Mouse (Mus musculus) 3134 (cell line): Measurements from ENCODE around the gene Xxylt1.
"Not testable (repeated sequence)": the region's sequence is repeated elsewhere in the genome, so short reads cannot be mapped to it uniquely, and the experiment has no call there.

Experiments
- DNase-seq: peaks from one replicate; pipeline ENCODE4 v3.0.0-alpha.2; 2011; ENCODE audit warnings: low spot score; ENCODE audit not compliant: insufficient read length; ENCODE audit errors: extremely low read depth

Xxylt1 gene

DNA sequence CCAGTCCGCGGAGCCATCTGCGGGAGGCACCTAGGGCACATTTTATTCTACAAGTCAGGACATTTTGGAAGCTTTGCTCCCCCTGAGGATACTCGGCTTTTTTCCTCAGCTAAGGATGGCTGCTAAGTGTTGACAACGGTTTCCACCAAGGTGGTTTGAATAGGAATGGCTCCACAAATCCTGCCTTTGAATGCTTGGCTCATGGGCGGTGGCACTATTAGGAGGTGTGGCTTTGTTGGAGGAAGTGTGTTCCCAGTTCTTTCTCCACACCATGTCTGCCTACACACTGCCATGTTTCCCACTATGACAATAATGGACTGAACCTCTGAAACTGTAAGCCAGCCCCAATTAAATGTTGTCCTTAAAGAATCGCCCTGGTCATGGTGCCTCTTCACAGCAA is 55.7 kb downstream of the Xxylt1 start:
- no peak for DNase-seq

- DNase-seq: no peak
Observed at GRCm38 (mm10) chr16:31024997-31025396, 56.2 kb downstream of the Xxylt1 start.

- DNase-seq: no peak
Observed at GRCm38 (mm10) chr16:31024221-31024620, 57.0 kb downstream of the Xxylt1 start.

- DNase-seq: no peak
Observed at GRCm38 (mm10) chr16:31023803-31024202, 57.4 kb downstream of the Xxylt1 start.

GRCm38 (mm10) chr16:31022287-31022686 is 58.9 kb downstream of the Xxylt1 start:
- DNase-seq: no peak

DNA sequence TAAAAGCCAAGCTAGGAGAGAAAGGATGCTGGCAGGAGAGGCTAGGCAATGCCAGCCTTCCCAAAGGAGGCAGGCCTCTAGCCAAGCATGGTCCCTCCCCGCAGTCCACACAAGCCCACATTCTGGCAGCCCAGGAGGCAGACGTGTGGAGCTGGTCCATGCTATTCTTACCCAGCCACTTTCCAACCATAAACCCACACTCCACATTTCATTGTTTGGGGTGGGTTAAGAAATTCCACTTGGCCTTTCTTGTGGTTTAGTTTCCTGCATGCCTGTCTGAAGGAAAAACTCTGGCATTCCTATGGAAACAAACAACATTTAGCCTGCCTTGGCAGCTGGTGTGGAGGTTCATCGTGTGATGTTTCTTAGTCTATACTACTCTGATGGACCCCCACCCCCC is 61.7 kb downstream of the Xxylt1 start:
- DNase-seq: peak; percentile 31

- DNase-seq: no peak
Observed at GRCm38 (mm10) chr16:31017687-31018413, 63.4 kb downstream of the Xxylt1 start.

DNA sequence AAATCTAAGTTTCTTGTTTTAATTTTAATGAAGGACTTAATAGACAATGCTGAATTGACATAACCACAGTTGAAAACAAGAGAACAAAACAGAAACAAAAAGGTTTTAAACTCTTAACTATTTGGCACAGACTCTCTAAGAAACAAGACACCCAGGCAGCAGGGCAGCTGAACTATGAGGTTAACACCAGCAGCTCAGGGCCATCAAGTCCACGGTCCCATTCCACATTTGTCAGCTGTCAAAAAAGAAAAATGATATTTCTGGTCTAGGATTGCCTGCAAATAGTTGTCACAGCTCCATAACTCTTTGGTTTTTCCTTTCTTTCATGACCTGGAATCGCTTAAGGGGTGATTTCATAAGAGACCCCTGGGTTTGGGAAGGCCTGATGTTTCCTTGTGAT is 64.6 kb downstream of the Xxylt1 start:
- DNase-seq: no peak

- peak; percentile 16 for DNase-seq
Observed at GRCm38 (mm10) chr16:31016169-31016568, 65.1 kb downstream of the Xxylt1 start.

DNA sequence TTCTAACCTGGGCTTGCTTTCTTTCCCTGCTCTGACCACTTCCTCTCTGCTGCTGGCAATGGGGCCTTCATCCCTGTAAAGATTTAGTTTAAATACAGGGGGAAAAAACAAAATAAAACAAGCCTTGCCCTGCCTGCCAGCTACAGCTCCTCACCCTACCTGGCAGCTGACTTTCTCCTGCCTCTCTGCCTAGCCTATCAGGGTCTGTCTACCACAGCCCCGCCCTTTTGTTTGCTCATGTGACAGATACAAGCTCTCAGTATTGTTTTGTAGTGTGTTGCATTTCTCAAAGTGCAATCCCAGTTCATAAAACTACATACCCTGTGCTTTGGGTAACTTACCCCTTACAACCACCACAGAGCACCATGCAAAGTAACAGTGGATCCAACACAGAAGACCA is 66.0 kb downstream of the Xxylt1 start:
- no peak for DNase-seq

DNA sequence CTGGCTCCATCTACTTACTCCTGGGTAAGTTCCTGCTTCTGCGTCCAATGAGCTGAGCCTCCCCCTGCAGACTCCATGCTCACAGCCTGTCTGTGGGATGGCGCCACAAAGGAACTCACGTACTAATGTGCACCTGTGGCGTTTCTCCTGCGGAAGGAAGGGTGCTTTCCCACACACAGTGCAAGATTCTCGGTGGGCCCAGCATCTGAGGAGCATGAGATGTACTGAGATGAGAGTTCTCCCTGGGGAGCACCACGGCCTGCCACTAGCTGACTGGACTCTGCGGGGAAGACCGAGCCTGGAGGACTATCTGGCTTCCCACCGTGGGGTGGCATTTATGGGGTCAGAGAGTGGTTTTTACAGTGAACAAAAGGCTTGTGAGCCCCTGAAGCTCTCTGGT is 69.0 kb downstream of the Xxylt1 start:
- DNase-seq: no peak

DNA sequence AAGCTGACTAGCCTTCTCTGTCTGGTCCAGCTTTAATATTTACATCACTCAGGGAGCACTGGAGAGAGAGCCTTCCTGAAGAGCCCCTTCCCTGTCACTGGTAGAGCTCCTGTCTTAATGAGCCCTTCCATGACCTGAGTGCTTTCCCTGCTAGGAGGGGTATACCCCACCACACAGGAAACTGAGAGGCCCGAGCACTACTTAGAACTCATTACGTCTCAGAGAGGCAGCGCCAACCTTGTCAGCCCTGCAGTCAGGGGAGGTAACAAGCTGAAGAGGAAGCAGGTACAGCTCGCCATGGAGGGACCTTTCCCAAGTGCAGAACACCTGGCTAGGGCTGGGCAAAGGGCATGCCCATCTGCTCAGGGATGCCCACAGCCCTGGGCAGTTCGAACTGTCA is 70.8 kb downstream of the Xxylt1 start:
- no peak for DNase-seq

- DNase-seq: no peak
Observed at GRCm38 (mm10) chr16:31008326-31008725, 72.9 kb downstream of the Xxylt1 start.

- no peak for DNase-seq
Observed at GRCm38 (mm10) chr16:31007582-31007981, 73.7 kb downstream of the Xxylt1 start.

DNA sequence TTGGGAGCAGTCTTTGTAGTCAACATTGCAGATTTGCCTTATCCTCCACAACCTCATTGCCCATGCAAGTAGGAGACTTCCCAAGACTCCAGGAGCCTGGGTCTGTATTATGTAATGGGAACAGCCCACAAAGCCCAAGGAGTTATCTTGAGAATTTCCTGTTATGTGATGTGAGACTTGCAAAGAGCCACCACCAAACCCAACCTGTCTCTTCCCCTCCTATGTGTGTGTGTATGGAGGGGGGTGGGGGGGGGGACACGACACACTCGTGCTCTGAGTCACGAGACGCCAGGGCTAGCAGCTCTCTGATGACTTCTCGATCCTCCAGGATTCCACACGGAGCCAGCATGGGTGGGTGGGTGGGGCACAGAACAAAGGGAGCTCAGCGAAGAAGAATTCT is 75.5 kb downstream of the Xxylt1 start:
- DNase-seq: no peak

- no peak for DNase-seq
Observed at GRCm38 (mm10) chr16:31004321-31004682, 76.9 kb downstream of the Xxylt1 start.

- not testable (repeated sequence) for DNase-seq
Observed at GRCm38 (mm10) chr16:31003592-31004320, 77.5 kb downstream of the Xxylt1 start.

DNA sequence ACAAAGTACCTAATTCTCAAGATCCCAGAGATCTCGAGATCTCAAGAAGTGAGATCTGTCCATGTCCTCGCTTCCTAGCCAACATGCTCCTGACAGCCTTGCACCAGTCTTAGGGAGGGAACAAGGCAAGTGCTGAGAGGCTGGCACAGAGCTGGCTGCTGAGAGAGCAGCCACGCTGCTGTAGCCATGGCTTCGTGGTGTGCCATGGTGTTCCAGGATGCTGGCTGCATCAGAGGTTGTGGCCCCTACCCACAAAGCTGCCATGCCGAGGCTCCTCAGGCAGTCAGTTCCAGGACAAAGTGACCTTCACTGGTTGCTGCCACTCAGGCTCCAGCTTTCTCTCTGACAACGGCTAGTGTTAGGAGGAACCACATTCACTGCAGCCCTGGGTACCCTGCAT is 78.3 kb downstream of the Xxylt1 start:
- no peak for DNase-seq

- no peak for DNase-seq
Observed at GRCm38 (mm10) chr16:31002117-31002516, 79.1 kb downstream of the Xxylt1 start.

GRCm38 (mm10) chr16:30998711-30999110 is 82.5 kb downstream of the Xxylt1 start:
- DNase-seq: no peak

DNA sequence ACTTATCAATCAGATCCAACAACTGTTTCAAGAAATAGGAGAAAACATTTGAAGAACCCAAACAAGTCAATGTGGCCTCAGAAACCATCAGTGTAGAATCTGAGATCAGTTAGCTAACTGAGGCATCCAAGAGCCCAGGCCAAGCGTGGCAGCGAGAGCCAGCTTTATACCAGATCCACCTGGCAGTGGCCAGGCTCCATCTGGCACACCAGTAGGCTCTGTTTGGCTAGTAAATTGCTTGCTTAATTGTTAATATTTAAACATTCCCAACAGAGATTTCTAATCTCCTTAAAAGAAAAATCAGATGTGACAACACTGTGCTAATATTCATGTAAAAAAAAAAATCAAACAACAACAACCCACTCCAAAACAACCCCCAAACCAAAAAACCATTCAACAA is 83.2 kb downstream of the Xxylt1 start:
- DNase-seq: no peak

GRCm38 (mm10) chr16:30995446-30995845 is 85.8 kb downstream of the Xxylt1 start:
- no peak for DNase-seq
